Mouse (Mus musculus) layer of hippocampus, postnatal 10 days (tissue): Measurements from ENCODE around the gene Tnnt3. TPM values are rescaled to one million over a fixed set of nuclear protein-coding genes. Genes with fewer than 3 reads are reported as not detected.
A peak's percentile ranks its signal among the peaks of the same experiment; 100 is the strongest.

Source experiments
- DNase-seq, 2 experiments: peaks; one replicate each; pipeline ENCODE4 v3.0.0; 2021; ENCODE audit warnings: low spot score in 2 of 2
- total RNA-seq, 2 experiments: library from RNA; stranded (reverse); gene quantifications; 2 replicates each; pipeline ENCODE4 v1.2.3; 2021

Tnnt3 gene
- total RNA-seq, 2 experiments from 2014 or later = 0.82 to 0.96 TPM

- peak in 1 of 2 experiments; percentile 22 for DNase-seq
Observed at GRCm38 (mm10) chr7:142506501-142506900, 7.9 kb downstream of the Tnnt3 start.

- DNase-seq = no peak
Observed at GRCm38 (mm10) chr7:142507453-142507852, 8.8 kb downstream of the Tnnt3 start.

- no peak for DNase-seq
Observed at GRCm38 (mm10) chr7:142509518-142509917, 10.9 kb downstream of the Tnnt3 start.

- peak; percentile 25 to 35 for DNase-seq
Observed at GRCm38 (mm10) chr7:142510021-142510777, 11.6 kb downstream of the Tnnt3 start.

- no peak for DNase-seq
Observed at GRCm38 (mm10) chr7:142514048-142514447, 15.4 kb downstream of the Tnnt3 start.

GRCm38 (mm10) chr7:142516221-142516978, 17.8 kb downstream of the Tnnt3 start:
- no peak for DNase-seq

- DNase-seq = no peak
Observed at GRCm38 (mm10) chr7:142517531-142517930, 18.9 kb downstream of the Tnnt3 start.

GRCm38 (mm10) chr7:142520331-142520730, 21.7 kb downstream of the Tnnt3 start:
- DNase-seq = no peak

- DNase-seq = no peak
Observed at GRCm38 (mm10) chr7:142522352-142522751, 23.7 kb downstream of the Tnnt3 start.

- no peak for DNase-seq
Observed at GRCm38 (mm10) chr7:142523200-142523990, 24.8 kb downstream of the Tnnt3 start.

- no peak for DNase-seq
Observed at GRCm38 (mm10) chr7:142525342-142526178, 26.9 kb downstream of the Tnnt3 start.

- no peak for DNase-seq
Observed at GRCm38 (mm10) chr7:142529350-142529749, 30.7 kb downstream of the Tnnt3 start.

- no peak for DNase-seq
Observed at GRCm38 (mm10) chr7:142531973-142532521, 33.4 kb downstream of the Tnnt3 start.

- DNase-seq = no peak
Observed at GRCm38 (mm10) chr7:142532671-142533058, 34.0 kb downstream of the Tnnt3 start, which contains the start of gene Mrpl23. Mrpl23 (plus strand) TSS chr7:142532686.

GRCm38 (mm10) chr7:142533059-142533855, 34.6 kb downstream of the Tnnt3 start:
- peak; percentile 91 to 93 for DNase-seq

GRCm38 (mm10) chr7:142535116-142535515, 36.5 kb downstream of the Tnnt3 start:
- no peak for DNase-seq

- no peak for DNase-seq
Observed at GRCm38 (mm10) chr7:142535832-142536231, 37.2 kb downstream of the Tnnt3 start.

- DNase-seq = no peak
Observed at GRCm38 (mm10) chr7:142537181-142537580, 38.5 kb downstream of the Tnnt3 start.

- DNase-seq = peak; percentile 83 to 85
Observed at GRCm38 (mm10) chr7:142537879-142538278, 39.2 kb downstream of the Tnnt3 start.
